Mouse (Mus musculus) heart, embryonic 14.5 days (tissue): ENCODE measurements around the gene Sox14. TPM values are rescaled to one million over a fixed set of nuclear protein-coding genes. Genes with fewer than 3 reads are reported as not detected.

Source experiments
- ATAC-seq: fragments of 200-750 bp; cut with Nextera tagmentation; 2 replicates; pipeline ENCODE4 v1.8.0; 2017; ENCODE audit warnings: low read depth, moderate TSS enrichment; ENCODE audit not compliant: insufficient number of reproducible peaks, insufficient read depth, low FRiP score
- H3K27ac ChIP-seq, 2 experiments: fragments of 200-500 bp in 1 of 2; fragments of 300-500 bp in 1 of 2; sonication (generic) in 1 of 2; replicated peaks in 1 of 2; 2 replicates each; pipeline ENCODE4 v1.5.1; 2012 to 2014; ENCODE audit warnings: low read depth in 2 of 2, low read length in 2 of 2, control low read depth in 1 of 2, mild to moderate bottlenecking in 1 of 2, mixed read lengths in 1 of 2; ENCODE audit not compliant: control insufficient read depth in 1 of 2, insufficient read depth in 1 of 2
- H3K27me3 ChIP-seq: fragments of 300-500 bp; sonication (generic); 2 replicates; pipeline ENCODE4 v1.6.1; 2014; ENCODE audit warnings: mild to moderate bottlenecking, low read length, control low read depth; ENCODE audit not compliant: control insufficient read depth, insufficient read depth
- H3K36me3 ChIP-seq: fragments of 300-500 bp; sonication (generic); 2 replicates; pipeline ENCODE4 v1.6.1; 2014; ENCODE audit warnings: mild to moderate bottlenecking, control low read depth, low read length, mixed read lengths; ENCODE audit not compliant: control insufficient read depth, insufficient read depth
- H3K4me1 ChIP-seq, 2 experiments: fragments of 200-500 bp in 1 of 2; fragments of 300-500 bp in 1 of 2; sonication (generic) in 1 of 2; 2 replicates each; pipeline ENCODE4 v1.6.1; 2012 to 2014; ENCODE audit warnings: low read length in 2 of 2, control low read depth in 1 of 2, mixed read lengths in 1 of 2; ENCODE audit not compliant: control insufficient read depth in 2 of 2, insufficient read depth in 2 of 2
- H3K4me2 ChIP-seq: fragments of 300-500 bp; sonication (generic); 2 replicates; pipeline ENCODE4 v1.6.1; 2014; ENCODE audit warnings: mild to moderate bottlenecking, low read length
- H3K4me3 ChIP-seq, 2 experiments: fragments of 200-500 bp in 1 of 2; fragments of 300-500 bp in 1 of 2; sonication (generic) in 1 of 2; 2 replicates each; pipeline ENCODE4 v1.5.1; 2012 to 2014; ENCODE audit warnings: low read length in 2 of 2, mild to moderate bottlenecking in 2 of 2, control low read depth in 1 of 2, low read depth in 1 of 2, moderate library complexity in 1 of 2; ENCODE audit not compliant: control insufficient read depth in 1 of 2, insufficient read depth in 1 of 2
- H3K9ac ChIP-seq: fragments of 300-500 bp; sonication (generic); 2 replicates; pipeline ENCODE4 v1.6.1; 2014; ENCODE audit warnings: mild to moderate bottlenecking, low read length
- H3K9me3 ChIP-seq: fragments of 300-500 bp; sonication (generic); 2 replicates; pipeline ENCODE4 v1.6.1; 2016; ENCODE audit warnings: low read length, control low read depth; ENCODE audit not compliant: control insufficient read depth
- WGBS: fragments of 180-500 bp; shearing (Covaris S2); extraction: QIAGEN DNeasy Blood & Tissue Kit; methylation state at CpG from one replicate; pipeline ENCODE4 v1.1.7; 2014; 5-methylcytosine and 5-hydroxymethylcytosine counted together
- polyA plus RNA-seq: library from polyadenylated mRNA; unstranded; fragments of >200 nt; fragmentation: Nextera tagmentation; extraction: Ambion mirVana; gene quantifications from 2 replicates; pipeline ENCODE4 v1.2.1, GENCODE M21; 2014

The Sox14 gene
- polyA plus RNA-seq, 1 experiment from 2014 or later: not detected

DNA sequence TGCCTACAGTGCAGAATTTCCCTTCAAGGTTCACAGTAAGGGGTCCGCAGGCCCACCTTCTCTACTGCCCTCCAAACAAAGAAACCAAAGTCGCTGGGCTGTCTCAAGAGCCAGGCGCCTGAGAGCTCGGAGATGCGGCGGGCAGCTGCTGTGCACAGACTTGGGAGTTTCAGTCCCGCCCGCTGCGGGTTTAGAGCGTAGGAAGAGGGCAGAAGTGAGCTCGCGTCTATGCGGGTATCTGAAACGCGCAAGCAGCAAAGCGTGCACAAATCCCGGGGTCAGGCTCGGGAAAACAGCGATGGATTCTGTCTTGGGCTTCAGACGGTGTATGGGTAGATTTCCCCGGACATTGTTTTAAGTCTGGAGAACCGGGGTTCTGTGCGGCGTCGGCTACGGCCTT is 7.4 kb downstream of the Sox14 start:
- Histone ChIP-seq H3K27ac (no peak overlapping the region), H3K4me1 (peaks cover 0 to 5% of the 10 kb centered on the region in 2 experiments; a peak in 2 of 4 replicates), H3K9ac (no peak overlapping the region), H3K36me3 (no peaks in the 10 kb centered on the region), H3K27me3 (peaks cover 99% of the 10 kb centered on the region), H3K4me3 (peak overlapping the region; percentile 1 to 31; a peak in 2 of 4 replicates), H3K9me3 (no peaks in the 10 kb centered on the region), H3K4me2 (peak overlapping the region; percentile 53)
- ATAC-seq: no peak
- 1% methylated on average over 26 of the region's 26 CpGs for WGBS

DNA sequence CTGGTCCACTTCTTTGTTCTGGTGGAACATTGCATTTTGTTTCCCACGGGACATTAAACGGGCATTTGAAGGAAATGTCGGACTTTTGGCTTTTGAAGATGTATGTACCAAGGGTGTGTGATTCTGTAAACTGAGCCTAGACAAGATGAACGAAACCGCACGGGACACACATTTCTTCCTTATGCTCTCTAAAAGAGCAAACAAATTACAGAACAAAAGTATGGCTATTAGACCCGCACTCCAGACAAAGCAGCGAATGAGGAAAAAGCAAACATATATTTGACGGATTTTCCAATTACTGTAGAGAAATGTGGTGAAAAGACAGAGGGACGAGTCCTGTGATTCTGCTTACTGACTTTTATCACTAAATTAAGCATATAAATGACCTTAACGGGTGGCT is 7.9 kb downstream of the Sox14 start:
- Histone ChIP-seq H3K27ac (no peak overlapping the region), H3K36me3 (no peaks in the 10 kb centered on the region), H3K4me1 (peaks cover 0 to 5% of the 10 kb centered on the region in 2 experiments; a peak in 2 of 4 replicates), H3K4me3 (0 out of 4 replicates have a peak overlapping the region, but pooled peaks of 1 of the 2 experiments have one; percentile 31), H3K4me2 (no peak overlapping the region), H3K27me3 (peaks cover 98% of the 10 kb centered on the region), H3K9ac (no peak overlapping the region), H3K9me3 (no peaks in the 10 kb centered on the region)
- 3% methylated on average over 11 of the region's 11 CpGs for WGBS
- no peak for ATAC-seq

DNA sequence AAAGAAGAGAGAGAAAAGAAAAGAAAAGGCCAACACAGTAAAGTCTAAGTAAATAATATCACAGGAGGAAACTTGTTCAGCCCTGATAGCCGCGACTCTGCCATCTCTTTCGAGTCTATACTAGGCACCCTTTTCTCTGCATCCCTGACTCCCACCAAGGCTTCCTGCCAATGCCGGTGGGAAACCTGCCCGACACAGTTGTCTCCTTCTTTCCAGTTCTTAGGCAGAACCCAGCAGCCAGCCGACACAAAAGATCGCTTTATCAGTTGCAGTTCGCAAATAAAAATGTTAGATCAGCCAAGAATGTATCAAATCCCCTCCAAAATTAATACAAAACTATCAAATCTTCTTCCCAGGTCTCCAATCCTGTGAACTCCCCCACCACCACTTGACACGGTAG is 13.0 kb downstream of the Sox14 start:
- WGBS: 81% methylated on average over 9 of the region's 9 CpGs
- H3K27ac ChIP-seq: no peak overlapping the region
- H3K27me3 ChIP-seq: peaks cover 64% of the 10 kb centered on the region
- H3K4me1 ChIP-seq: no peaks in the 10 kb centered on the region
- no peak for ATAC-seq
- H3K4me2 ChIP-seq: no peak overlapping the region
- H3K4me3 ChIP-seq: no peak overlapping the region
- H3K9me3 ChIP-seq: no peaks in the 10 kb centered on the region
- no peaks in the 10 kb centered on the region for H3K36me3 ChIP-seq
- no peak overlapping the region for H3K9ac ChIP-seq

DNA sequence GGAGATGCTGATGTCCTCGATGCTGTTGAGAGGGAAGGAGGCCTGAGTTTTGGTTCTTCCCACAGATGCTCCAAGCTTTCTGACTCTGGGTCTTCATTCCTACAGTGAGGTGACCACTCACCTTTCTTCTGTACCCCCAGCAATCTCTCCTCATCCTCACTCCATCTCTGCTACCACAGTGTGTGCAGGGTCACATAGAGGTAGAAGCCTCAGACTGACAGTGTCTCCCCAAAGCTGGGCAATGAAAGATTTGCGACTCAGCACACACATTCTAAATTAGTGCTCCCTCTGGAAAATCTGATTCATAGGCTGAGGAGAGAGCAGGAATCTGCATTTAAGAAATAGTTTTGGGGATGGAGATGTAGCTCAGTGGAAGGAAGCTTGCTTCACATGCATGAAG is 21.5 kb downstream of the Sox14 start:
- no peaks in the 10 kb centered on the region for H3K9me3 ChIP-seq
- H3K4me2 ChIP-seq: no peak overlapping the region
- H3K36me3 ChIP-seq: no peaks in the 10 kb centered on the region
- ATAC-seq: no peak
- no peak overlapping the region for H3K27ac ChIP-seq
- peaks cover 26% of the 10 kb centered on the region for H3K27me3 ChIP-seq
- 76% methylated on average over 2 of the region's 2 CpGs for WGBS
- H3K9ac ChIP-seq: no peak overlapping the region
- no peaks in the 10 kb centered on the region for H3K4me1 ChIP-seq
- H3K4me3 ChIP-seq: no peak overlapping the region

DNA sequence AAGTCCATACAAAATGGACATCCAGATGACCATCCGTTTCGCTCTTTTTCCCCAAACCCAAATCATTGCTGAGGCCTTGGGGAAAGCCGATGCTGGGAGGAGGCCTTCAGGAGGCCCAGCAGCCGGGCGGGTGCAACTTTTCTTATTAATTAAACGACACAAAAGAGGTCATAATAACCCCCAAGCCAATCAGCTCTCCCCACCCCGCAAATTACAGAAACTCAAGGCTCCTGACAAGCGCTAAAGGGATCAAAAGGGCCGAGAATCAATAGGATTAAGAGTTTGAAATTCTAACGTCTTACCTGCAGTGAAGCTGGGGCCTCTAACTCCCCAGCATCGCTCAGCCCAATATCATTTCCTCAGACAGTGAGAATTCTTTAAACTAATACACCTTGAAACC is 22.6 kb downstream of the Sox14 start:
- H3K27ac ChIP-seq: no peak overlapping the region
- peaks cover 26% of the 10 kb centered on the region for H3K27me3 ChIP-seq
- no peaks in the 10 kb centered on the region for H3K36me3 ChIP-seq
- no peak for ATAC-seq
- no peak overlapping the region for H3K9ac ChIP-seq
- no peak overlapping the region for H3K4me2 ChIP-seq
- no peaks in the 10 kb centered on the region for H3K4me1 ChIP-seq
- WGBS: 46% methylated on average over 11 of the region's 11 CpGs
- H3K4me3 ChIP-seq: no peak overlapping the region
- no peaks in the 10 kb centered on the region for H3K9me3 ChIP-seq

DNA sequence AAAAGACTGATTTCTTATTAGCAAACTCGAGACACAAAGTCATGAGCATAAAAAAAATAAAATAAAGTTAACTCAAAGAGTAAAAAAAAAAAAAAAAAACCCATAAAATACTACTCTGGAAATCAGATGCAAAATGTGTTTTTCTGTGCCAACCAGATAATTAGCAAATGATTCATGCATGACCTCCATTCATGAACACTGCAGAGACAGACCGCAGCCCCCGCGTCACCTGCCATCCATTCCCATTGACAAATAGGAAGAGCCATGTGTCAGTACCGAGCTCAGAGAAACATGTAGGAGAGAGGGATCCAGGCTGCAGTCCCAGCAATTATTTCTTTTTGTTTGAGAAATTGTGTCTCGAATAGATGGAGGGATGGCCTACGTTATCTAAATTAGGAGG is 25.6 kb downstream of the Sox14 start:
- H3K9ac ChIP-seq: no peak overlapping the region
- no peak overlapping the region for H3K27ac ChIP-seq

DNA sequence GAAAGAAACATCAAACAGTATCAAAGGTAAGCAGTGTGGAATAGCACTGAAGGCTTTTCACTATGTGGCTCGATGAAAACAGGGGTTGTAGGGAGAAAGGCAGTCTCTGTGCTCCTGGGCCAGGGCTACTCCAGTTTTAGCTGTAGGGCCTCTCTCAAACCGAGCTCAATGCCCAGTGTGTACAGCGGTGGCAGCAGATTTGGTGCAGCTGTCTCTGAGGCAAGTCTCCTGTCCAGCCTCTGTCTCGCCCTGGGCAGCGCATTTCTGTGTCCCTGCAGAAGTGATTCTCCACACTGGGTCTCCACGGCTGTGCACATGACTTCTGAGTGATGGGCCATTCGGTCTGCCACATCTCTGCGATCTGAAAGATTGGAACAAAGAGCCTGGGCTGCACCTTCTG is 27.6 kb downstream of the Sox14 start:
- no peaks in the 10 kb centered on the region for H3K36me3 ChIP-seq
- H3K9me3 ChIP-seq: no peaks in the 10 kb centered on the region
- ATAC-seq: no peak
- WGBS: 60% methylated on average over 8 of the region's 8 CpGs
- H3K4me3 ChIP-seq: no peak overlapping the region
- H3K27me3 ChIP-seq: peaks cover 5% of the 10 kb centered on the region; the same call in 1 of the 2 replicates
- H3K27ac ChIP-seq: no peak overlapping the region
- no peaks in the 10 kb centered on the region for H3K4me1 ChIP-seq
- H3K4me2 ChIP-seq: no peak overlapping the region
- no peak overlapping the region for H3K9ac ChIP-seq

More for the DNA sequence above, 25.6 kb downstream of the Sox14 start:
- Histone ChIP-seq H3K4me2 (no peak overlapping the region), H3K27me3 (peaks cover 18% of the 10 kb centered on the region), H3K4me1 (no peaks in the 10 kb centered on the region), H3K9me3 (no peaks in the 10 kb centered on the region), H3K4me3 (no peak overlapping the region), H3K36me3 (no peaks in the 10 kb centered on the region)
- 77% methylated on average over 7 of the region's 7 CpGs for WGBS
- ATAC-seq: no peak

DNA sequence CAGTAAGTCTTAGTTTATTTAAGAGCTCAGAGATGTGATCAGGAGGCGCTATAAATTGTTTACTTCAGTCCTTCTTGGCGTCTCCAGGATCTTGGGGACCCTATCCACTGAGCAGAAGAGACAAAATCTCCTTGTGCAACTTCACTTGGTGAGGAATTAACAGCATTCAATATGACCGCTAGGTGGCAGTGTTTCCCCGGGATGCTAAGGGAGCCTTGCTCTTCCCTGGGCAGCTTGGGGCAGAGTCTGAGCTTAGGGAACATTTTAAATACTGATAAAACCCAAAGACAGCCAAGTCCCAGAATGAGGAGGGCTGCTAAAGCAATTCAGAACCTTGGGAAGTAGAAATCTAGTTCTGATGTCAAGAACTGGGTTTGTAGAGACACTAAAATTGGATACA is 29.1 kb downstream of the Sox14 start:
- Histone ChIP-seq H3K4me3 (no peak overlapping the region), H3K4me1 (no peaks in the 10 kb centered on the region), H3K4me2 (no peak overlapping the region), H3K9ac (no peak overlapping the region), H3K27ac (no peak overlapping the region), H3K9me3 (no peaks in the 10 kb centered on the region), H3K36me3 (no peaks in the 10 kb centered on the region), H3K27me3 (peaks cover 2% of the 10 kb centered on the region; the same call in 1 of the 2 replicates)
- 3% methylated on average over 4 of the region's 4 CpGs for WGBS
- no peak for ATAC-seq
